Mouse (Mus musculus): ENCODE data around the gene Gm6351. TPM values are rescaled to one million over a fixed set of nuclear protein-coding genes. Genes with fewer than 3 reads are reported as not detected.

Gm6351 gene
- not detected for polyA plus RNA-seq (2015; fragmentation: Illumina TruSeq; extraction: RNeasy Lipid Tissue Mini Kit (QIAGEN cat#74804); ENCODE audit: insufficient read depth, low read depth, low replicate concordance)

DNA sequence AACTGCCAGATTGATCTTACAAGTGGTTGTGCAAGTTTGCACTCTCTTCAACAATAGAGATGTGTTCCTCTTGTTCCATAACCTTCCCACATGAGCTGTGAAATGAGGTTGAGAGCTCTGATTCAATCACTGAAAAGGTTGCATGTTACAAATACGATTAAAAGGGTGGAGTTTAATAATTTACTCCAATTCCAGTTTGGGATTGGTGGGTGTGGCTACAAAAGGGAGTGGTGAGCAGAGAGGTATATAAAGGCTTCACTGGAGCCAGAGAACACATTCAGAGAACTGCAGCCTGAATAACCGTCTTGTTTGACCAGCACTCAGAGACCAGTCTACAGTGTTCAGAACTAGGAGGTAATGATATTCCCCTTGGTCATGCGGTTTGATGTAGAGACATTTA is at the start of gene Gm6351:
Gm6351 (plus strand) TSS at position 301 of the 400 bp plus-strand sequence.

DNA sequence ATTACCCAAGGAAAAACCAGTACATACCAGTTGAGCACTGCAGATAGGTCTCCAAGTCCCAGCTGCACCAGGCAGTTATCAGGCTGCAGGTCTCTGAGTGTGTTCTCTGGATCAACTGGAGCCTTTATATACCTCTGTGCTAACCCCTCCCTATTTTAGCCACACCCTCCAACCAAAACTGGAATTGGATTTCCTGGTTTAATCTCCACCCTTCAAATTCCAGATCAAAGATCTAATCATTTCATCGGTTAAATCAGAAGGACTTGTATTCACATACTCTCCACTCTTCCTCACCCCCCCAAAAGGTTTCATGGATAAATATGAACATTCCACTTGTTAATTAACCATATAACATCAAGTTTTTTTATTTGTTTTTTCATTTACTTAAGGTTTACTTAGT is 5.7 kb upstream of the Gm6351 start, which contains the start of gene BC061212:
BC061212 (minus strand) TSS at position 101 of the 400 bp plus-strand sequence.

Other genes with a start within 250 kb of the Gm6351 start
- gene Gm7792, start 232.6 kb upstream of the Gm6351 start, polyA plus RNA-seq (2015; fragmentation: Illumina TruSeq; extraction: RNeasy Lipid Tissue Mini Kit (QIAGEN cat#74804); ENCODE audit: insufficient read depth, low read depth, low replicate concordance), result not detected
- gene Gm16429, start 147.3 kb upstream of the Gm6351 start, polyA plus RNA-seq (2015; fragmentation: Illumina TruSeq; extraction: RNeasy Lipid Tissue Mini Kit (QIAGEN cat#74804); ENCODE audit: insufficient read depth, low read depth, low replicate concordance), result not detected
- gene BC061212, start 5.8 kb upstream of the Gm6351 start, polyA plus RNA-seq (2015; fragmentation: Illumina TruSeq; extraction: RNeasy Lipid Tissue Mini Kit (QIAGEN cat#74804); ENCODE audit: insufficient read depth, low read depth, low replicate concordance), result not detected
- not detected for gene Gm3106, start 141.6 kb downstream of the Gm6351 start, polyA plus RNA-seq (2015; fragmentation: Illumina TruSeq; extraction: RNeasy Lipid Tissue Mini Kit (QIAGEN cat#74804); ENCODE audit: insufficient read depth, low read depth, low replicate concordance)
- not detected for gene A430089I19Rik, start 230.4 kb downstream of the Gm6351 start, polyA plus RNA-seq (2015; fragmentation: Illumina TruSeq; extraction: RNeasy Lipid Tissue Mini Kit (QIAGEN cat#74804); ENCODE audit: insufficient read depth, low read depth, low replicate concordance)
- not detected for gene Gm6502, start 238.1 kb downstream of the Gm6351 start, polyA plus RNA-seq (2015; fragmentation: Illumina TruSeq; extraction: RNeasy Lipid Tissue Mini Kit (QIAGEN cat#74804); ENCODE audit: insufficient read depth, low read depth, low replicate concordance)

All from pancreas, adult 10 weeks (tissue).